Mouse (Mus musculus): ENCODE results near the gene Ptpro. TPM values are rescaled to one million over a fixed set of nuclear protein-coding genes. Genes with fewer than 3 reads are reported as not detected.

Ptpro gene
- total RNA-seq, 1 experiment, result 0.31 TPM

- Histone ChIP-seq H3K4me1 (ENCODE audit: control insufficient read depth in 2 of 2, insufficient read depth in 2 of 2, low read length in 2 of 2, poor library complexity in 1 of 2) (no peaks in the 10 kb centered on the region), H3K9me3 (ENCODE audit: control insufficient read depth, insufficient read depth, low read depth, low read length) (no peaks in the 10 kb centered on the region), H3K27ac (ENCODE audit: insufficient read depth, low read depth, low read length, poor library complexity, severe bottlenecking) (no peak overlapping the region), H3K36me3 (ENCODE audit: control insufficient read depth, insufficient read depth, low read length, poor library complexity, severe bottlenecking) (no peaks in the 10 kb centered on the region), H3K9ac (ENCODE audit: insufficient read depth, low read depth, low read length, poor library complexity, severe bottlenecking) (no peak overlapping the region), H3K4me3 (ENCODE audit: insufficient read depth in 1 of 2, low read depth in 1 of 2, low read length in 2 of 2, poor library complexity in 1 of 2, severe bottlenecking in 1 of 2) (no peak overlapping the region)
- TF ChIP-seq HCFC1 (IDR thresholded peaks at IDR 0.05; ENCODE audit: borderline replicate concordance, insufficient read depth, low read length), result no peak
- no peak for TF ChIP-seq CHD2 (IDR thresholded peaks at IDR 0.05; ENCODE audit: low read depth, low read length)
- no peak for TF ChIP-seq ZC3H11A (IDR thresholded peaks at IDR 0.05; ENCODE audit: borderline replicate concordance, low read depth, low read length)
- TF ChIP-seq ZNF384 (IDR thresholded peaks at IDR 0.05; ENCODE audit: low read depth, low read length), result no peak
- TF ChIP-seq MAFK (IDR thresholded peaks at IDR 0.05; ENCODE audit: insufficient read depth, low read depth, low read length), result no peak
- in situ Hi-C loops (cut with MboI; ENCODE audit: low sequenced_read_pairs in 2 of 2, unreplicated experiment in 2 of 2), result loop anchor here (25.0 kb wide), 1 partner anchor 307 kb away; no protein-coding TSS in a partner anchor
- DNase-seq (ENCODE audit: low read depth, low spot score), result no peak
These were observed 153.6 kb downstream of the Ptpro start for GRCm38 (mm10) chr6:137405690-137406089.

GRCm38 (mm10) chr6:137410510-137410909 lies 158.4 kb downstream of the Ptpro start:
- Histone ChIP-seq H3K36me3 (ENCODE audit: control insufficient read depth, insufficient read depth, low read length, poor library complexity, severe bottlenecking) (no peaks in the 10 kb centered on the region), H3K9me3 (ENCODE audit: control insufficient read depth, insufficient read depth, low read depth, low read length) (no peaks in the 10 kb centered on the region), H3K4me3 (ENCODE audit: insufficient read depth in 1 of 2, low read depth in 1 of 2, low read length in 2 of 2, poor library complexity in 1 of 2, severe bottlenecking in 1 of 2) (no peak overlapping the region), H3K9ac (ENCODE audit: insufficient read depth, low read depth, low read length, poor library complexity, severe bottlenecking) (no peak overlapping the region), H3K4me1 (ENCODE audit: control insufficient read depth in 2 of 2, insufficient read depth in 2 of 2, low read length in 2 of 2, poor library complexity in 1 of 2) (no peaks in the 10 kb centered on the region), H3K27ac (ENCODE audit: insufficient read depth, low read depth, low read length, poor library complexity, severe bottlenecking) (no peak overlapping the region)
- DNase-seq (ENCODE audit: low read depth, low spot score), result no peak
- no peak for TF ChIP-seq ZNF384 (IDR thresholded peaks at IDR 0.05; ENCODE audit: low read depth, low read length)
- no peak for TF ChIP-seq MAFK (IDR thresholded peaks at IDR 0.05; ENCODE audit: insufficient read depth, low read depth, low read length)
- TF ChIP-seq CHD2 (IDR thresholded peaks at IDR 0.05; ENCODE audit: low read depth, low read length), result no peak
- no peak for TF ChIP-seq ZC3H11A (IDR thresholded peaks at IDR 0.05; ENCODE audit: borderline replicate concordance, low read depth, low read length)
- TF ChIP-seq HCFC1 (IDR thresholded peaks at IDR 0.05; ENCODE audit: borderline replicate concordance, insufficient read depth, low read length), result no peak
- in situ Hi-C loops (cut with MboI; ENCODE audit: low sequenced_read_pairs in 2 of 2, unreplicated experiment in 2 of 2), result loop anchor here (25.0 kb wide), 1 partner anchor 302 kb away; no protein-coding TSS in a partner anchor

GRCm38 (mm10) chr6:137411901-137412378 lies 159.8 kb downstream of the Ptpro start:
- no peak overlapping the region for H3K9ac ChIP-seq (ENCODE audit: insufficient read depth, low read depth, low read length, poor library complexity, severe bottlenecking)
- no peak overlapping the region for H3K4me3 ChIP-seq (ENCODE audit: insufficient read depth in 1 of 2, low read depth in 1 of 2, low read length in 2 of 2, poor library complexity in 1 of 2, severe bottlenecking in 1 of 2)
- no peaks in the 10 kb centered on the region for H3K36me3 ChIP-seq (ENCODE audit: control insufficient read depth, insufficient read depth, low read length, poor library complexity, severe bottlenecking)
- no peaks in the 10 kb centered on the region for H3K4me1 ChIP-seq (ENCODE audit: control insufficient read depth in 2 of 2, insufficient read depth in 2 of 2, low read length in 2 of 2, poor library complexity in 1 of 2)
- no peak for DNase-seq (ENCODE audit: low read depth, low spot score)
- H3K9me3 ChIP-seq (ENCODE audit: control insufficient read depth, insufficient read depth, low read depth, low read length), result no peaks in the 10 kb centered on the region
- no peak for TF ChIP-seq ZC3H11A (IDR thresholded peaks at IDR 0.05; ENCODE audit: borderline replicate concordance, low read depth, low read length)
- no peak for TF ChIP-seq ZNF384 (IDR thresholded peaks at IDR 0.05; ENCODE audit: low read depth, low read length)
- no peak for TF ChIP-seq MAFK (IDR thresholded peaks at IDR 0.05; ENCODE audit: insufficient read depth, low read depth, low read length)
- TF ChIP-seq CHD2 (IDR thresholded peaks at IDR 0.05; ENCODE audit: low read depth, low read length), result no peak
- no peak for TF ChIP-seq HCFC1 (IDR thresholded peaks at IDR 0.05; ENCODE audit: borderline replicate concordance, insufficient read depth, low read length)
- H3K27ac ChIP-seq (ENCODE audit: insufficient read depth, low read depth, low read length, poor library complexity, severe bottlenecking), result no peak overlapping the region
- in situ Hi-C loops (cut with MboI; ENCODE audit: low sequenced_read_pairs in 2 of 2, unreplicated experiment in 2 of 2), result loop anchor here (25.0 kb wide), 1 partner anchor 300 kb away; no protein-coding TSS in a partner anchor

GRCm38 (mm10) chr6:137413045-137413444 lies 160.9 kb downstream of the Ptpro start:
- DNase-seq (ENCODE audit: low read depth, low spot score), result no peak
- no peak for TF ChIP-seq ZNF384 (IDR thresholded peaks at IDR 0.05; ENCODE audit: low read depth, low read length)
- no peak for TF ChIP-seq CHD2 (IDR thresholded peaks at IDR 0.05; ENCODE audit: low read depth, low read length)
- TF ChIP-seq ZC3H11A (IDR thresholded peaks at IDR 0.05; ENCODE audit: borderline replicate concordance, low read depth, low read length), result no peak
- no peak for TF ChIP-seq HCFC1 (IDR thresholded peaks at IDR 0.05; ENCODE audit: borderline replicate concordance, insufficient read depth, low read length)
- no peak for TF ChIP-seq MAFK (IDR thresholded peaks at IDR 0.05; ENCODE audit: insufficient read depth, low read depth, low read length)
- H3K9me3 ChIP-seq (ENCODE audit: control insufficient read depth, insufficient read depth, low read depth, low read length), result no peaks in the 10 kb centered on the region
- H3K4me3 ChIP-seq (ENCODE audit: insufficient read depth in 1 of 2, low read depth in 1 of 2, low read length in 2 of 2, poor library complexity in 1 of 2, severe bottlenecking in 1 of 2), result no peak overlapping the region
- H3K4me1 ChIP-seq (ENCODE audit: control insufficient read depth in 2 of 2, insufficient read depth in 2 of 2, low read length in 2 of 2, poor library complexity in 1 of 2), result no peaks in the 10 kb centered on the region
- H3K27ac ChIP-seq (ENCODE audit: insufficient read depth, low read depth, low read length, poor library complexity, severe bottlenecking), result no peak overlapping the region
- no peaks in the 10 kb centered on the region for H3K36me3 ChIP-seq (ENCODE audit: control insufficient read depth, insufficient read depth, low read length, poor library complexity, severe bottlenecking)
- no peak overlapping the region for H3K9ac ChIP-seq (ENCODE audit: insufficient read depth, low read depth, low read length, poor library complexity, severe bottlenecking)
- in situ Hi-C loops (cut with MboI; ENCODE audit: low sequenced_read_pairs in 2 of 2, unreplicated experiment in 2 of 2), result loop anchor here (25.0 kb wide), 1 partner anchor 299 kb away; no protein-coding TSS in a partner anchor

Measured in ES-E14 (cell line).